Mouse (Mus musculus) liver, postnatal 0 days (tissue): Measurements from ENCODE around the gene Psap. TPM values are rescaled to one million over a fixed set of nuclear protein-coding genes. Genes with fewer than 3 reads are reported as not detected.
A peak's percentile ranks its signal among the peaks of the same experiment; 100 is the strongest.

ENCODE experiments used
- ATAC-seq: fragments of 200-750 bp; cut with Nextera tagmentation; 2 replicates; pipeline ENCODE4 v1.8.0; 2017; ENCODE audit warnings: mild to moderate bottlenecking, moderate library complexity
- DNase-seq: peaks from one replicate; pipeline ENCODE4 v3.0.0-alpha.2; 2016
- H3K27ac ChIP-seq: fragments of 300-500 bp; sonication (generic); 2 replicates; pipeline ENCODE4 v1.5.1; 2014; ENCODE audit warnings: antibody characterized with exemption, moderate library complexity, mild to moderate bottlenecking, low read depth
- H3K27me3 ChIP-seq: fragments of 300-500 bp; sonication (generic); 2 replicates; pipeline ENCODE4 v1.6.1; 2014; ENCODE audit warnings: low read length, control low read depth, mixed read lengths; ENCODE audit not compliant: insufficient read depth
- H3K36me3 ChIP-seq: fragments of 300-500 bp; sonication (generic); replicated peaks from 2 replicates; pipeline ENCODE4 v1.6.1; 2014; ENCODE audit warnings: mild to moderate bottlenecking, control low read depth, low read length, moderate library complexity, mixed read lengths; ENCODE audit not compliant: insufficient read depth
- H3K4me1 ChIP-seq: fragments of 300-500 bp; sonication (generic); 2 replicates; pipeline ENCODE4 v1.6.1; 2014; ENCODE audit warnings: antibody characterized with exemption, mild to moderate bottlenecking, control low read depth; ENCODE audit not compliant: insufficient read depth
- H3K4me2 ChIP-seq: fragments of 300-500 bp; sonication (generic); 2 replicates; pipeline ENCODE4 v1.6.1; 2014; ENCODE audit warnings: low read depth, mild to moderate bottlenecking, low read length, moderate library complexity, mixed read lengths
- H3K4me3 ChIP-seq: fragments of 300-500 bp; sonication (generic); 2 replicates; pipeline ENCODE4 v1.5.1; 2014; ENCODE audit warnings: low read depth, low read length
- H3K9ac ChIP-seq: fragments of 300-500 bp; sonication (generic); replicated peaks from 2 replicates; pipeline ENCODE4 v1.6.1; 2014; ENCODE audit warnings: mild to moderate bottlenecking, moderate library complexity
- H3K9me3 ChIP-seq: fragments of 300-500 bp; sonication (generic); 2 replicates; pipeline ENCODE4 v1.6.1; 2016; ENCODE audit warnings: mild to moderate bottlenecking, control low read depth, low read length, mixed read lengths
- CTCF ChIP-seq: sonication (generic); IDR thresholded peaks from 2 replicates; pipeline ENCODE4 v1.5.1; 2016; ENCODE audit warnings: antibody characterized with exemption, low read depth
- EP300 ChIP-seq: IDR thresholded peaks from 2 replicates; pipeline ENCODE4 v1.6.1; 2016; ENCODE audit warnings: antibody characterized with exemption, low read depth, mild to moderate bottlenecking
- WGBS: fragments of 180-500 bp; shearing (Covaris S2); extraction: QIAGEN DNeasy Blood & Tissue Kit; methylation state at CpG from one replicate; pipeline ENCODE4 v1.1.7; 2014; ENCODE audit not compliant: insufficient replicate concordance; 5-methylcytosine and 5-hydroxymethylcytosine counted together
- polyA plus RNA-seq: library from polyadenylated mRNA; unstranded; fragments of >200 nt; fragmentation: Nextera tagmentation; extraction: Ambion mirVana; gene quantifications from 2 replicates; pipeline ENCODE4 v1.2.1, GENCODE M21; 2015

Psap gene
- polyA plus RNA-seq, 1 experiment from 2014 or later: 110 TPM

DNA sequence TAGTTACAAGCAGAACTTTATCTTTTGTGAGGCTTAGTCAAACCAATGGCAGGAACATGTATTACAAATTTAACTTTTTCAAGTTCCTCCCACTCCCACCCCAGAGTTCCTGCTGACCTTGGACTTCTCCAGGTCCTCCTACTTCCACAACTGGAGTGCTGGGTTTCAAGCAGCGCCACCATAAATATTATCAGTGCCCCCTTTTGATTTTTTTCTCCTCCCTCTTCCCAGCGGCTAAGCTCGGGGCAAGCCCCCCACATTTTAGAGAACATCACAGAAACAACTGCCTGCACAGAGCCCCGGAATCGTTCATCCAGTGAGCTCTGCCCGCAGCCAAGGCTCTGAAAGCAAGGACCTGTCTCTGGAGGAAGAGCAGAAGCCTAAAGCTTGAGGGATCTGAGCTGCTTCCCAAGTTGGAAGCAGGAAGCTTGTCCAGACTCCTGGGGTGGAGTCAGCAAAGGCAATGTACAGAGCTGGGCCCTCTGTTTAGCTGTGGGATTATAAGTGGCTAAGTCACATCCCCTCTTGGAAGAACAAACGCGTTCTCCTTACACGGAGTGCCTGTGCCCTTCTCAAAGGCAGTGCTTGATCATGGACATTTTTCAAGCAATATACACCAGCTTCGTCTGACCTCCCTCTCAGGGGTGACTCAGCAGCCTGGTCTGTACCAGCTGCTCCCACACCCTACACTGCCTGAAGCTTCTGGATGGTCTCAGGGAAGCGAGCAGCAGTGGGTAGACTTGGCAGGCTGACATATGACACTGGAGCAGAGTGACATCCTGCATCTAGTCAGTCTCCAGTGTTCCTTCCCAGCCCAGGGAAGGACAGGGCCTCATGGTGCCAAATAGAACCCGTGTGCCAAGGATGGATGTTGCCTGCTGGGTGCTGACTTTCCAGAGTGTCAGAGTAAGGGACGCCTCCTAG is 8.0 kb upstream of the Psap start:
- TF ChIP-seq CTCF (no peak), EP300 (no peak)
- Histone ChIP-seq H3K36me3 (no peaks in the 10 kb centered on the region), H3K9me3 (no peaks in the 10 kb centered on the region), H3K27me3 (no peaks in the 10 kb centered on the region), H3K4me2 (no peak overlapping the region), H3K4me1 (peaks cover 12% of the 10 kb centered on the region), H3K4me3 (no peak overlapping the region), H3K9ac (no peak overlapping the region), H3K27ac (peak overlapping the region; percentile 66)
- no peak for DNase-seq
- WGBS: 60% methylated on average over 13 of the region's 13 CpGs
- peak; percentile 33; the same call in 1 of the 2 replicates for ATAC-seq

DNA sequence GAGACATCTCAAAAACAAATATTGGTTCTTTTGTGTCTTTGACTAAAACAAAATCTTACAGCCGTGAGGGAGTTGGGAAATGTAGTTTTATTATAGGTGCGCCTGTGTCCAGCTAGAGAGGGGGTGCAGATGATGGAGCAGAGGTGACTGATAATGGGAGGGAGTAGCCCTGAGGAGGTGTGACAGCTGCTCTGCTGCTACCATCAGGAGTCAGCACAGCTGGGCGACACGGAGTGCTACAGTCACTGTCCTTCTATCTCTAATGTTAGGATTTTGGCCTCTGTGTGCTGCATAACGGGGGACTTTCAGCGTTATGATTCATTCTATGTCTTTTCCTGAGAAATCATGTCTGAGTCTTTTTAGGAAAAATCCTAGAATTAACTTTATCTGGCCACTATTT is 6.4 kb upstream of the Psap start:
- no peak overlapping the region for H3K4me2 ChIP-seq
- H3K9ac ChIP-seq: no peak overlapping the region
- ATAC-seq: no peak
- no peak overlapping the region for H3K4me3 ChIP-seq
- H3K27ac ChIP-seq: no peak overlapping the region
- H3K4me1 ChIP-seq: peaks cover 12% of the 10 kb centered on the region
- no peak for TF ChIP-seq EP300
- TF ChIP-seq CTCF: no peak
- H3K27me3 ChIP-seq: no peaks in the 10 kb centered on the region
- H3K9me3 ChIP-seq: no peaks in the 10 kb centered on the region
- no peaks in the 10 kb centered on the region for H3K36me3 ChIP-seq
- WGBS: 61% methylated on average over 6 of the region's 6 CpGs
- DNase-seq: no peak

DNA sequence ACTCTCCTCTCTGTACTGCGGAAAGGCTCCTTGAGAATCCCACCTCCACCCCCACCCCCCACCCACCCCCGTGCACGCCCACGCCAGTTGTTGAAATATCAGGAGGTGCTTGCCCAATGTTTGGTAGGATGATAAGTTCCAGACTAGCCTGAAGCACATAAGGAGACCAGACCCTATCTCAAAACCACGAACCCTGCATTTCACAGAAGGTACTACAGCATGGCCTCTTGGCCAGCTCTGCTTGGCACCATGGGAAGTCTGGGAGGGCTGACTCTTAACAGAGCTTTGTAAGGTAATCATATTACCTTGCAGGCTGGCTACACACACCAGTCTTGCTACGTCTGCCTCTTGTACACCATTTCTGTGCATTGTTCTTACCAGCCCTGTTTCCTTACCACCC is 5.2 kb upstream of the Psap start:
- DNase-seq: no peak
- H3K9me3 ChIP-seq: no peaks in the 10 kb centered on the region
- TF ChIP-seq CTCF (no peak), EP300 (no peak)
- ATAC-seq: no peak
- WGBS: 30% methylated on average over 6 of the region's 6 CpGs
- H3K27ac ChIP-seq: no peak overlapping the region
- H3K27me3 ChIP-seq: no peaks in the 10 kb centered on the region
- no peak overlapping the region for H3K4me2 ChIP-seq
- no peaks in the 10 kb centered on the region for H3K36me3 ChIP-seq
- H3K9ac ChIP-seq: no peak overlapping the region
- H3K4me3 ChIP-seq: no peak overlapping the region
- H3K4me1 ChIP-seq: peaks cover 15% of the 10 kb centered on the region

DNA sequence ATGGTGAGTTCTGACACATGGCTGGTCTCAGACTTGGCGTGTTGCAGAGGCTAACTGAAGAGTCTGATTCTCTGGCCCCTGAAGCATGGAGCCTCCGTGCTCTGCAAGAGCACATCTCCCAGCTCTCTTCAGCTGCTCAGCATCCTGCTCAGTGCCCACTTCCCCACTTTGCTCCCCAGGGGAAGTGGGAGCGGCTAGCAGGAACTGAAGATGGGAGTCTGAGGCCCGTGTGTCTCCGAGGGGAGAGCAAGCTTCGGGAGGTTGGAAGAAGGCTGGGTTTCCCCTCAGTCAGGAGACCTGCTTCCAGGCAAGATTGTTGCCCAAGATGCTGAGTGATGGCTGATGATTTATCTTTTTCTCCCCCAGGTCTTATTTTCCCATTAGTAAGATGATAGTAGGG is 4.0 kb upstream of the Psap start:
- Histone ChIP-seq H3K4me2 (no peak overlapping the region), H3K27ac (peak overlapping the region; percentile 60), H3K9ac (no peak overlapping the region), H3K27me3 (no peaks in the 10 kb centered on the region), H3K36me3 (no peaks in the 10 kb centered on the region), H3K4me3 (no peak overlapping the region), H3K9me3 (no peaks in the 10 kb centered on the region), H3K4me1 (peaks cover 20% of the 10 kb centered on the region)
- no peak for DNase-seq
- TF ChIP-seq EP300: no peak
- TF ChIP-seq CTCF: no peak
- 49% methylated on average over 6 of the region's 6 CpGs for WGBS
- no peak for ATAC-seq

DNA sequence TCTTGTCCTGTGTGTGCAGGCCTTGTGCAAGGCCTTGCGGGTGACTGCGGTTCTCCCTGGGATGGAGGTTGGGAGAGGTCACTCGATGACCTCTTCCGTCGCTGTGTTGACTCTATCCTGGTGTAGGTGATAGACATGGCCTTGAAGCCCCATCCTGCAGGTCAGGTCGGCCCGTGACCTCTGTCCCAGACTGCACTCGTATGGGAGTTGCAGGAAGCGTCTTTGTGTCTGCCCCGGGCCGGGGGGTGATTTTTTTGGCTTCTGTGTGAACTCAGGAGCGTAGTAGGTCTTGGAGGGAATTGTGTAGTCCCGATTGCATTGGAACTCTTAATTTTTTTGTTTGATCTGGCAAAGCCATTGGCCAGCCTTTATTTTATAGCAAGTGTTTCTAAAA is 576 bp downstream of the Psap start:
- Histone ChIP-seq H3K27ac (peak overlapping the region; percentile 96), H3K9me3 (no peaks in the 10 kb centered on the region), H3K9ac (peak overlapping the region; percentile 94), H3K27me3 (no peaks in the 10 kb centered on the region), H3K4me3 (peak overlapping the region; percentile 94), H3K4me1 (peaks cover 54% of the 10 kb centered on the region), H3K36me3 (no peaks in the 10 kb centered on the region), H3K4me2 (peak overlapping the region; percentile 94)
- 6% methylated on average over 13 of the region's 13 CpGs for WGBS
- TF ChIP-seq EP300 (no peak), CTCF (no peak)
- ATAC-seq: peak; percentile 70
- DNase-seq: no peak

DNA sequence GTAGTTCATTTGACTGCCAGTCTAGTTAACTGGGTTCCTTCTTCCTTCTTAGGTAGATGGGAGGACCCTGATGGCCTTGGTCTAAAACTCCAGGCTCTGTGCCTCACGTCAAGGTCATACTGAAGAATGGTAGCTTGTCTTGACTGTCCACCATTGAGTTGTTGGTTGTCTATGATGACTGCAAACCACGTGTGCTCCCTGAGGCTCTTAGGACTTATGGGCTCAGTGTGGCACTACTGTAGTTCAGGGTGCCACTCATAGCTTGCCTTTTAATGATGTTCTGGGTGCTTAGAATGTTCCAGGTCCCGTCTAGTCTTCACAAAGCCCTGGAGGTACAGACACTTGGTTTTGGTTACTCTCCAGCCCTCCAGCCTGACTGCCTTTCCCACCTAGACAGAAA is 1.4 kb downstream of the Psap start:
- 69% methylated on average over 3 of the region's 3 CpGs for WGBS
- H3K4me3 ChIP-seq: peak overlapping the region; percentile 94

More for the DNA sequence above, 1.4 kb downstream of the Psap start:
- ATAC-seq (no peak), DNase-seq (no peak)
- H3K36me3 ChIP-seq: no peaks in the 10 kb centered on the region
- peak overlapping the region; percentile 18; the same call in 1 of the 2 replicates for H3K9ac ChIP-seq
- no peaks in the 10 kb centered on the region for H3K27me3 ChIP-seq
- peak overlapping the region; percentile 94 for H3K4me2 ChIP-seq
- H3K4me1 ChIP-seq: peaks cover 60% of the 10 kb centered on the region
- H3K9me3 ChIP-seq: no peaks in the 10 kb centered on the region
- H3K27ac ChIP-seq: 0 out of 2 replicates have a peak overlapping the region, but pooled peaks have one; percentile 96
- TF ChIP-seq EP300 (no peak), CTCF (no peak)
